Mouse (Mus musculus) limb, embryonic 12.5 days (tissue): ENCODE results near the gene Pygl. TPM values are rescaled to one million over a fixed set of nuclear protein-coding genes. Genes with fewer than 3 reads are reported as not detected.
A peak's percentile ranks its signal among the peaks of the same experiment; 100 is the strongest.

ENCODE experiments used
- ATAC-seq: fragments of 200-750 bp; cut with Nextera tagmentation; 2 replicates; pipeline ENCODE4 v1.8.0; 2017; ENCODE audit warnings: low read depth, moderate TSS enrichment; ENCODE audit not compliant: insufficient number of reproducible peaks, insufficient read depth, low FRiP score, low TSS enrichment
- H3K27ac ChIP-seq: fragments of 300-500 bp; sonication (generic); 2 replicates; pipeline ENCODE4 v1.5.1; 2016; ENCODE audit warnings: mild to moderate bottlenecking, moderate library complexity
- H3K27me3 ChIP-seq: fragments of 300-500 bp; sonication (generic); 2 replicates; pipeline ENCODE4 v1.6.1; 2016; ENCODE audit warnings: mild to moderate bottlenecking, moderate library complexity
- H3K36me3 ChIP-seq: fragments of 300-500 bp; sonication (generic); 2 replicates; pipeline ENCODE4 v1.6.1; 2016; ENCODE audit warnings: mild to moderate bottlenecking, moderate library complexity
- H3K4me1 ChIP-seq: fragments of 300-500 bp; sonication (generic); replicated peaks from 2 replicates; pipeline ENCODE4 v1.6.1; 2016
- H3K4me2 ChIP-seq: fragments of 300-500 bp; sonication (generic); 2 replicates; pipeline ENCODE4 v1.6.1; 2016; ENCODE audit warnings: mild to moderate bottlenecking, moderate library complexity
- H3K4me3 ChIP-seq: fragments of 300-500 bp; sonication (generic); replicated peaks from 2 replicates; pipeline ENCODE4 v1.5.1; 2016; ENCODE audit warnings: mild to moderate bottlenecking
- H3K9ac ChIP-seq: fragments of 300-500 bp; sonication (generic); replicated peaks from 2 replicates; pipeline ENCODE4 v1.6.1; 2016; ENCODE audit warnings: mild to moderate bottlenecking, moderate library complexity
- H3K9me3 ChIP-seq: fragments of 300-500 bp; sonication (generic); 2 replicates; pipeline ENCODE4 v1.6.1; 2016; ENCODE audit warnings: mild to moderate bottlenecking, moderate library complexity
- WGBS: fragments of 180-500 bp; shearing (Covaris S2); methylation state at CpG from one replicate; pipeline ENCODE4 v1.1.7; 2016; 5-methylcytosine and 5-hydroxymethylcytosine counted together
- polyA plus RNA-seq: library from polyadenylated mRNA; unstranded; fragments of >200 nt; fragmentation: Nextera tagmentation; extraction: Ambion mirVana; gene quantifications from 2 replicates; pipeline ENCODE4 v1.2.1, GENCODE M21; 2016

Gene Pygl
- 8.9 and 9.8 TPM in 2 replicates for polyA plus RNA-seq

DNA sequence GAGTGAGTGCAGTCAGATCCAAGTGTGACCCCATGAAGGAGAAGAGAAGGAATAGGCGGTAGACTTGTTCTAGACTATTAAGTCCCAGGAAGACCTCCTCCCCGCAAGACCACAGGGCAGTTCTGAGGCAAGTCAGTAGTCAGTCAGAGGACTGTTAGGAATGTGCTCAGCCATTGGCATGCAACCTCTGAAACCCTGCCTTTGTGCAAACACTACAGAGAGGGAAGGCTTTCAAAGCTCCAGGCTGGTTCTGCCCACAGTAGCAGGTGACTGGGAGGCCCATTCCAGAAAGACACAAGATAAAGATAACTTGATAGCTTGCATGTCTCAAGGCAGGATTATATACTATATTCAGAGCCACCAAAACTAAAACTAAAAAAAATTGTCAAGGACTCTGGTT lies at the start of gene Pygl:
Gene Pygl (minus strand): TSS at position 195 of the 400 bp plus-strand sequence.
- WGBS, result 93% methylated on average over 2 of the region's 2 CpGs
- H3K27ac ChIP-seq, result no peak within 1 kb of the TSS

DNA sequence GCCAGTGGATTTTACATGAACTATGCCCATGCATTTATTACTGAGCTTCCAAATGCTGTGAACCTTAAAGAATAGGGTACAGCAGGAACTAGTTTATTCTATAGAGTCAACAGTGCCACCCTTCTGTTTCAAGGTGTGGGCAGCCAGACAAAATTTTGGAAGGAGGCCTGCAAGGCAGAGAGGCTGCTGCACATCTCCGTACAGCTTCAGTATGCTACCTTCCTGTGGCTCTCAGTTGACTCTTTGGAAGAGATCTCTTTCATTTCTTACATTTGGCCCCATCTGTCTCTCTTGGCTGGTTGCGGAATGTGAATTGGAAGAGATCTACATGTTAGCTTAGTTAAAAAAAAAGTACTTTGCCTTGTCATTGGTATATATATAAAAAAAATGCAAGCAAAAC lies 49.6 kb upstream of the Pygl start:
- Histone ChIP-seq H3K4me1 (peaks cover 5% of the 10 kb centered on the region; the same call in 1 of the 2 replicates), H3K9me3 (no peaks in the 10 kb centered on the region), H3K4me2 (no peak overlapping the region), H3K9ac (no peak overlapping the region), H3K27ac (no peak overlapping the region), H3K36me3 (no peaks in the 10 kb centered on the region), H3K4me3 (no peak overlapping the region), H3K27me3 (peaks cover 4% of the 10 kb centered on the region)
- 93% methylated on average over 2 of the region's 2 CpGs for WGBS
- ATAC-seq, result no peak

More for the DNA sequence above, at the start of gene Pygl:
- Histone ChIP-seq H3K9me3 (no peaks in the 10 kb centered on the region), H3K36me3 (no peaks in the 10 kb centered on the region), H3K4me3 (no peak within 1 kb of the TSS), H3K4me2 (no peak within 1 kb of the TSS), H3K9ac (no peak within 1 kb of the TSS), H3K4me1 (peaks cover 12% of the 10 kb centered on the region; the same call in 1 of the 2 replicates), H3K27me3 (peaks cover 5% of the 10 kb centered on the region)
- no peak for ATAC-seq

DNA sequence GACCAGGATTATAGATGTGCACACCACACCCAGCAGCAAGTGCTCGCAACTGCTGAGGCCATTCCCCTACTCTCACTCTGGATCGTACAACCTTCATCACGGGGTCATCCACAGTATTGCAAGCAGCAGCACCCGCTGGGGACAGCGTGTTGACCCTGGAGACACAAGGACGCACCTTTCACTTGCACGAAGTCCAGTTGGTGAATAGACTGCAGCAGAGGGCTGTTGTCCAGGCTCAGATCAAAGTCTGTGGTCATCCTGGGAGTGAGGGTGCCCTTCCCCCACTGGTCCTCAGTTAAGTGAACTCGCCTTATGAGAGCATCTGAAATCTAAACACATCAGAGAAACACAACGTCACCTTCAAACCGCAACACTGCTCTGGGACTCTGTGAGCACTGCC lies 49.1 kb upstream of the Pygl start:
- Histone ChIP-seq H3K27ac (no peak overlapping the region), H3K4me2 (no peak overlapping the region), H3K9me3 (no peaks in the 10 kb centered on the region), H3K27me3 (peaks cover 4% of the 10 kb centered on the region), H3K9ac (no peak overlapping the region), H3K4me3 (no peak overlapping the region), H3K4me1 (peaks cover 5% of the 10 kb centered on the region; the same call in 1 of the 2 replicates), H3K36me3 (no peaks in the 10 kb centered on the region)
- no peak for ATAC-seq
- 82% methylated on average over 10 of the region's 10 CpGs for WGBS

DNA sequence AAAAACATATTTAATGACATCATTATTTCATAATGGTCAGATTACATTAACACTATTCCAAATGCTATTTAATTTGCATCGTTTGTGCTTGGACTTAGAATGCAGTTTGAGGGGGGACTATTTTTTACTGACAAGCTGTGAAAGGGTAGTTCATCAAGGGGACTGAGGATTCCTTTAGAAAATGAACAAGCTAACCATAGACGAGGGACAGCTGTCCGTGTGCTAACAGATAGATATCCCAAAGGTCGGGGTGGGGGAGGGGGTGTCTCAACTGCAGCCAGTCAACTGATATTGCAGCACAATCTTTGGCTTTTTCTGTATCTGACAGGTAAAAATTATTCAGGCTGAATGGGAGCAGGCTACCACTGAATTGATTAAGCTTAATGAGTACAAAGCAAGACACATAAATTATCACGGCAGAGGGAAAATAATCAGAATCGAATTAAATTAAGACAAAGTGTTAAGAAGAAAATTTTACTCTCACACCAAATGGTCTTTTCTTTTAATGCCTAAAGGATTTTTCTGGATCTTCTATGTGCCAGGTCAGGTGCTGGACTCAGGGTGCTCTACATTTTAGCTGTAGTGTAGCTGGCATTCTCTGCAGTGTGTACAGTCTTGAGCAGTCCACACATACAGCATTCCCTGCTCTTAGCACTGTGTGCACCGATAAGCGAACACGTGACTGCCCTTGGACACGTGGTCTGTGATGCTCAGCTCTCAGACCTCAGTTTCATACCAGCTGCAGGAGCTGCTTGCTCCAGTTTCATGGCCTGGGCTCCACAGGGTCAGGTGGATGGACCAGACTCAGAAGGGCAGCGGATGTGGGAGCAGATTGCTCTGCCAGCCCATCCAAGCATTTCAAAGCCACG lies 46.0 kb upstream of the Pygl start:
- WGBS, result 72% methylated on average over 12 of the region's 12 CpGs
- no peak for ATAC-seq
- H3K4me2 ChIP-seq, result no peak overlapping the region

DNA sequence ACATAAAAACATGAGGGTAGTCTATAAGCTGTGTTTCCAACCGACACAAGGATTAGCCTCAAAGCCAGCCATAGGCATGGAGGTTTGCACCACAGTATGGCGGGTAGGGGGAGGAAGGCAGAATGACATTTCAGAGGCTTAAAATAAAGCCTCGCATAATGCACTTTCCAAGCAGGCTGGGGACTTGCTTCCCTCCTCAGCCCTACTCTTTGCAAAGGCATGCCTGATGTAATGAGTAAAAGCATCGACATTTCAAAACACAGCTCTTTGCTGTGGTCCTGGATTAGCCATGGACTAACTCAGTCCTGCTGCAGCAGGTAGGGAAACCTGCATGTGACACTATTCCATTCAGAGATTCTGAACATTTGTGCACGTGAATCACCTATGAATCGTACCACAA lies 38.4 kb upstream of the Pygl start:
- Histone ChIP-seq H3K9ac (no peak overlapping the region), H3K36me3 (no peaks in the 10 kb centered on the region), H3K4me1 (no peaks in the 10 kb centered on the region; the same call in 1 of the 2 replicates), H3K9me3 (no peaks in the 10 kb centered on the region), H3K4me3 (no peak overlapping the region), H3K27me3 (peaks cover 32% of the 10 kb centered on the region), H3K27ac (no peak overlapping the region), H3K4me2 (no peak overlapping the region)
- peak; percentile 20; the same call in 1 of the 2 replicates for ATAC-seq
- 57% methylated on average over 6 of the region's 6 CpGs for WGBS

More for the DNA sequence above, 46.0 kb upstream of the Pygl start:
- Histone ChIP-seq H3K4me1 (peaks cover 10% of the 10 kb centered on the region; the same call in 1 of the 2 replicates), H3K27ac (no peak overlapping the region), H3K9ac (no peak overlapping the region), H3K36me3 (no peaks in the 10 kb centered on the region), H3K4me3 (no peak overlapping the region), H3K9me3 (no peaks in the 10 kb centered on the region), H3K27me3 (peaks cover 11% of the 10 kb centered on the region)

DNA sequence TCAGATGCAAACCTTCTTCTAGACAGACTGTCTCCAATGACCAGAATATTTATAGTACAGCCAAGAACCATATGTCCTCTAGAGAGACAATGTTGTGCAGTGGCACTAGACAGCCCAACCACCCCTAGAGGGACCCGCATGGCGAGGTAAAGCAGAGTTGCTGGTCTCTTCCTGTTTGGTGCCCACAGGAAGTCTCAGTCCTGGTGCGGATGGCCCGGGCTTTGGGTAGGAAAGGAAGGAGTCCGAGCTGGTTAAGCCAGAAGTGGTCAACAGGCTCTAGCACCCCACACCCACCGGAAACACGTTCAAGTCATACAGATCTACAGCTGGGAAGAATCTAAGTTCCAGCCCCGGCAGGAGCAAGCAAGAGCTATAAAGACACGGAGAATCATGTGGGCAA lies 36.0 kb upstream of the Pygl start:
- ATAC-seq, result no peak
- no peak overlapping the region for H3K9ac ChIP-seq
- WGBS, result 93% methylated on average over 9 of the region's 9 CpGs
- no peak overlapping the region for H3K4me2 ChIP-seq
- H3K36me3 ChIP-seq, result no peaks in the 10 kb centered on the region
- no peaks in the 10 kb centered on the region for H3K9me3 ChIP-seq
- H3K4me1 ChIP-seq, result peaks cover 3% of the 10 kb centered on the region; the same call in 1 of the 2 replicates
- no peak overlapping the region for H3K4me3 ChIP-seq
- peaks cover 31% of the 10 kb centered on the region for H3K27me3 ChIP-seq
- no peak overlapping the region for H3K27ac ChIP-seq

DNA sequence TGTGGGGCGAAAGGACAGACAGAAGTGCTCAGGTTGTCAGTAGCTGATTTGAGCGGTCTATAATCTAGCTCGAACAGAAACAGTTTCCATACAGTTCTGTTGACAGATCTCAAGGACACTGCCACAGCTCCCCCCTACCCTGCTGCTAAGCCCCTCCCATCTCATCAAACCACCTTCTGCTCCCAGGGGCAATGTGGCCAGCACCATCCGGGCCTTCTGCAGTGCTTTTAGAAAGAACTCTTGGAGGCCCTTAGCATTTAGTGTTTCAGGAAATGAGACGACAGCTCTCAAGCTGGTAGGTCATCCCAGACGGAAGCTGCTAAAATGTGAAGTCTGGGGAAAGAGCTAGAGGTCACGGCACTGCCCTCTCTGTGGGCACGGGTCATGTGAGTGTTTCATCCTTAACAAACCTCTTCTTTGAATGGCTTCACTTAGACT lies 35.2 kb upstream of the Pygl start:
- no peaks in the 10 kb centered on the region for H3K9me3 ChIP-seq

DNA sequence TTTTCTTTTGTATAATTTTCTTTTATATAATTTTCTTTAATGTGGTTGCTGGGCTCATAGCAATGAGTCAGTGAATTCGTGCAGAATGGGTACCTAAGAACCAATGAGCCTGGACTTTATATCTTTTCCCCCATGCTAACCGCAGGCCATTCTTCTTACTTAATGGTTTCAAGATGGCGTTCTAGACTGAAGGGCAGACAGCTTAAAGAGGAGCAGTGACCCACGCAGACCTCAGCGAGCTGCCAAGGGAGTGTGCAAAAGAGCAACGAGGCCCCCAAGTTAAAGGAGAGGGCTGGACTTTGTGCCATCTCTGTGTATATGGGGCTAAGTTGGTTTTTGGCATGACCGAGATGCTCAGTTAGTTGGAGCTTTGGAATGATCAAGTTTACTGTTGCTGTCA lies 32.4 kb upstream of the Pygl start:
- H3K27ac ChIP-seq, result no peak overlapping the region
- H3K27me3 ChIP-seq, result peaks cover 16% of the 10 kb centered on the region
- WGBS, result 38% methylated on average over 7 of the region's 7 CpGs
- no peaks in the 10 kb centered on the region for H3K36me3 ChIP-seq
- ATAC-seq, result no peak
- no peak overlapping the region for H3K9ac ChIP-seq
- H3K9me3 ChIP-seq, result no peaks in the 10 kb centered on the region
- H3K4me2 ChIP-seq, result no peak overlapping the region
- H3K4me1 ChIP-seq, result peaks cover 3% of the 10 kb centered on the region; the same call in 1 of the 2 replicates
- no peak overlapping the region for H3K4me3 ChIP-seq

More for the DNA sequence above, 35.2 kb upstream of the Pygl start:
- Histone ChIP-seq H3K9ac (no peak overlapping the region), H3K27ac (no peak overlapping the region), H3K4me1 (peaks cover 3% of the 10 kb centered on the region; the same call in 1 of the 2 replicates), H3K4me3 (no peak overlapping the region), H3K4me2 (no peak overlapping the region), H3K27me3 (peaks cover 25% of the 10 kb centered on the region), H3K36me3 (no peaks in the 10 kb centered on the region)
- WGBS, result 34% methylated on average over 8 of the region's 8 CpGs
- ATAC-seq, result no peak

DNA sequence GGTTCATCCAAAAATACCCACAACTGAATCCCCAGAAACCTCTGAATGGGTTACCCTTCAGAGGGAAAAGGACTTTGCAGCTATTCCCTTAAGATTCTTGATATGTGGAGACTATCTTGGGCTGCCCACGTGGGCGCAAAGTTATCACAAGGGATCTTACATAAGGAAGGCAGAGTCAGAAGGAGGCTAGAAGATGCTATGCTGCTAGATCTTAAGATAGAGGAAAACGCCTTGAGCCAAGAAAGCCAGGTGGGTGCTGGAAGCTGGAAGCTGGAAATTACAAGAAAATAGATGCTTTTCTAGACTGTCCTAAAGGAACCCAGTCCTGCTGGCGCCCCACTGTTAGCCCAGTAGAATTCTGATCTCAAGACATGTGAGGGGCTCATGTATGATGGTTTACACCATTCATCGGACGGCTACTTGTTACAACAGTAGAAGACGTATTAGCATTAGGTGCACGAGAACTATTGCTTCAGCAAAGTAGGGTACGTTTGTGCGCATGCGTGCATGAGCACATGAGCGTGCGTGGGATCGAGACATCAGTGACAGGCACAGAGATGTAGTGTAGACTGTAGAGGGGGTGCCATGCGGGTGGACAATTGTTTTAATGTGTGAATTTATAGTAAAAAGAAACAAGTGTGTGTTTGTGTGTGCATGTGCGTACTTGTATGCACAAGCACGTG lies 31.1 kb upstream of the Pygl start:
- peaks cover 16% of the 10 kb centered on the region for H3K27me3 ChIP-seq
- no peak for ATAC-seq
- peaks cover 3% of the 10 kb centered on the region; the same call in 1 of the 2 replicates for H3K4me1 ChIP-seq
- 88% methylated on average over 17 of the region's 17 CpGs for WGBS
- no peak overlapping the region for H3K27ac ChIP-seq
- no peaks in the 10 kb centered on the region for H3K36me3 ChIP-seq
- H3K9ac ChIP-seq, result no peak overlapping the region
- H3K4me2 ChIP-seq, result no peak overlapping the region
- H3K4me3 ChIP-seq, result no peak overlapping the region
- H3K9me3 ChIP-seq, result no peaks in the 10 kb centered on the region

DNA sequence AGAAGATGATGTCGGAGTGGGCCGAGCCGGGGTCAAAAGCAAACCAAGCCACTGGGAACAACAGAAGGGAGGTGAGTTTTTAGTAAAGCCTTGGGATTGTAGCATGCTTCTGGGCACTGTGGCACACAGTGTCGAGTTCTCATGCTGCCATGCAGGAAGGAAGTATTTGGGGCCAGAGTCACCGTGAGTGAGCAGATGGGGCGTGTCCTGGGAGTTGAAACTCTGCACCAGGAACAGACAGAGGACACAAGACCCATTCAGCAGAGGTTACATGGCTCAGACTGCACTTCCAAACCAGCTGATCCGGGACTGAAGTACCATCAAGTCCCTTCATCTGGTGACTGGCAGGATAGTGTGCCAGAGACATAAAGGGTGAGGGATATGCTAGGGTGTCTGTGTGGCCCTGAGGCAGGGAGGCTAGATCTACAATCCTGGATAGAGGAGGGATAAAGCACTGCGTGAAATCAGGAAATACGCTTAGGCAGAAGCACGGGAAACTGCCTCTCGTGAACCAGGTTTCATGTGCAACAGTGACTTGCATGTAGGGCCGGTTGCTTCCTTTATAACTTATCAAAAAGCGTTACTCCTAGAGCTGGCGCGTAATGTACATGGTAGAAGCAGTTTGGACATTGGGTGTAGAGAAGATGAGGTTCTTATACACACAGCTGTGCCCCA lies 20.1 kb upstream of the Pygl start:
- H3K4me3 ChIP-seq, result no peak overlapping the region
- no peaks in the 10 kb centered on the region for H3K9me3 ChIP-seq
- no peak overlapping the region for H3K9ac ChIP-seq
- peaks cover 4% of the 10 kb centered on the region for H3K27me3 ChIP-seq
- peaks cover 14% of the 10 kb centered on the region for H3K4me1 ChIP-seq
- H3K27ac ChIP-seq, result no peak overlapping the region
- H3K4me2 ChIP-seq, result no peak overlapping the region
- no peaks in the 10 kb centered on the region for H3K36me3 ChIP-seq
- 82% methylated on average over 15 of the region's 15 CpGs for WGBS
- no peak for ATAC-seq
